Mouse (Mus musculus): Measurements from ENCODE around the gene Mad2l2.

DNA sequence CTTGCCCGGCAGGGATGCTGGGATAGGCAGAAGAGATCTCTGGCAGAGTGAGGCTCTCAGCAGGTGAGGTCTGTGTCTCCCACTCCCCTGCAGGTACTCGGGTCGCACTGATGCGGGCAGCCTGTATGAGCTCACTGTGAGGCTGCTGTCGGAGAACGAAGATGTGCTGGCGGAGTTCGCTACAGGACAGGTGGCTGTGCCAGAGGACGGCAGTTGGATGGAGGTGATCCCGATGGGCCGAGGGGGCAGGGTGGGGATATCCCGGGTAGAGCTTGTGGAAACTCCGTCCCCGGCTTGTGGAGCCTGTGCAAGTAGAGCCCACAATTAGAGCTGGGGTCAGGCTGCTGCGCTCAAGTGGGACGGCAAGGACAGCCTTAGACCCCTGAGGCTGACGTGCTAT, 35.4 kb downstream of the Mad2l2 start:
- no peak for TF ChIP-seq CTCF (IDR thresholded peaks at IDR 0.05; ENCODE audit: extremely low read depth, insufficient read depth, low read length)
- no peak for TF ChIP-seq POLR2A (IDR thresholded peaks at IDR 0.05; ENCODE audit: extremely low read depth, insufficient read depth, low read length)

All from cortical plate, adult 2 months (tissue).